Comparison of ENCODE assay signal across 8 mouse cellular contexts in the genomic region with DNA sequence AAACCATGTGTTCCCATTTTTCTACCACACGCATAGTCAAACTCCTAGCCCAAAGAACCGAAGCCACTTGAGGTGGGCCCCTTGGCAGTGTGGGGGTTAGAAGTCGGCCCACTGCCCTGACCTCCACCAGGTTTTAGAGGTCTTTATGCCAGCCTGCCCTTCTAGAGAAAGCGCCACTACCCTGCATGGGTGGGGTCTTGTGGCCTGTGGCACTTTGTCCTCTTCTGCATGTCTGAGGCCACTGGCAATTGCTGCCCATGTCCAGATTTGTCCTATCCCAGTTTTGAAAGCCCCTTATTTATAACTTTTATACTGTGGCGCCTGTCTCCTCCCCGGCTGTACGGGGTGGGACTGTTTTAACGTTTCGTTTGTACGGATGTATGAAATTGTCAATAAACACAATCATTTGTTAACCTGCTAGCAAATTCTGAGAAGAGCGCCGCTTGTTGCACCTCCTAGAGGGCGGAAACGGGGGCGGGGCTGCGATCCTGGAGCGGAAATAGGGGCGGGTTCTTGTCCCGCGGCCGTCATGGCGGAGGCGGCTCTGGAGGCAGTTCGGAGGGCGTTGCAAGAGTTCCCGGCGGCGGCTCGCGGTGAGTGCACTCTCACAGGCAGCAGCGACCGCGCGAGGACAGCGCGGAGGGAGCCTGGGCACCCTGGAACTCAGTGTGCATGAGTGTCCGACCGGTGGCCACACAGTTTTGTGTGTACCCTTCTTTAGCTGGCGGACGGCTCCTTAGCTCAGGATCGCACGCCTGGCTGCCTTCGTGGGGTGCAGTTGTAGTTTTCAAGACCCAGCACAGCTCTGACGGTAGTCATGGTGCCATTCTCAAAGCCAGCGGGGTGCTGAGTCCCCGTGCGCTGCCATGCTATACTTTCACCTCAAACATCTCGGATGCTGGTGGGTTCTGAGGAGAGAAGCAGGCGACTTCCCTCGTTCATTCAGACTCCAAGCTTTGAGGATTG. TPM values are rescaled to one million over a fixed set of nuclear protein-coding genes. Genes with fewer than 3 reads are reported as not detected.
DNase-seq lines count a peak whose midpoint lies in the region.

A gene (plus strand): TSS at position 500 of the 966 bp plus-strand sequence.
A gene (plus strand): TSS at position 510 of the 966 bp plus-strand sequence.

- WGBS in hindbrain, embryonic 10.5 days = 5% methylated on average over 50 of the region's 50 CpGs

- H3K9me3 ChIP-seq in hindbrain, embryonic 10.5 days = no peaks in the 10 kb centered on the region

- peaks cover 69% of the 10 kb centered on the region for H3K36me3 ChIP-seq in hindbrain, embryonic 10.5 days

- H3K27ac ChIP-seq in hindbrain, embryonic 10.5 days = peak within 1 kb of the TSS; percentile 94

- H3K4me1 ChIP-seq in hindbrain, embryonic 10.5 days (replicated peaks) = peaks cover 19% of the 10 kb centered on the region

- peak; percentile 63 for DNase-seq in MEL-GATA-1-ER (ENCODE audit: extremely low read depth, low read depth)
- peak; percentile 86 for DNase-seq in cerebellum, adult 8-10 months
- DNase-seq in forelimb bud, embryonic 11.5 days (ENCODE audit: low read depth, low spot score) = peak; percentile 77
- DNase-seq in hindbrain, embryonic 10.5 days (ENCODE audit: low spot score) = peak; percentile 90
- DNase-seq in layer of hippocampus, postnatal 10 days (ENCODE audit: low spot score in 2 of 2) = peak; percentile 88 to 91
- DNase-seq in lung, postnatal 10 days = peak; percentile 97
- DNase-seq in ovary, postnatal 36 days (ENCODE audit: low spot score) = peak; percentile 92
- DNase-seq in thymus, postnatal 25 days = peak; percentile 96

- peak within 1 kb of the TSS; percentile 83 for H3K4me3 ChIP-seq in hindbrain, embryonic 10.5 days

- no peaks in the 10 kb centered on the region for H3K27me3 ChIP-seq in hindbrain, embryonic 10.5 days (ENCODE audit: insufficient read depth, poor library complexity, severe bottlenecking)

RNA-seq across cellular contexts. Expression of the first gene that starts in this region (rescaled TPM):
- polyA plus RNA-seq in hindbrain, embryonic 10.5 days (2016; fragmentation: Nextera tagmentation; extraction: Ambion mirVana) = 24.2 and 25.1 TPM in 2 replicates
- 1 to 10 TPM; 6.7 to 9.5 TPM for total RNA-seq in layer of hippocampus, postnatal 10 days (2021)

RNA-seq across cellular contexts. Expression of the second gene that starts in this region (rescaled TPM):
- 3.3 and 6.0 TPM in 2 replicates for polyA plus RNA-seq in hindbrain, embryonic 10.5 days (2016; fragmentation: Nextera tagmentation; extraction: Ambion mirVana)
- 1 to 10 TPM; 2.2 to 3.1 TPM for total RNA-seq in layer of hippocampus, postnatal 10 days (2021)

Comparison
In these comparisons a context has a peak if more than half of its experiments do, and no peak if none do; other contexts are left out.
1. Peak in every context shown above with its lines: DNase-seq, H3K4me3 ChIP-seq and H3K27ac ChIP-seq.